Mouse (Mus musculus) kidney, adult 2 months (tissue): ENCODE results near the gene Ccdc171.

ENCODE experiments used
- CTCF ChIP-seq: fragments of 200-500 bp; conservative IDR thresholded peaks from 2 replicates; pipeline ENCODE4 v1.5.1; 2011; ENCODE audit warnings: low read depth, mild to moderate bottlenecking, control low read depth, low read length, moderate library complexity, mixed read lengths; ENCODE audit not compliant: insufficient read depth, insufficient read length
- POLR2A ChIP-seq: fragments of 200-500 bp; IDR thresholded peaks from one replicate; pipeline ENCODE4 v1.6.1; 2011; ENCODE audit warnings: low read depth, low read length, control low read depth

- TF ChIP-seq CTCF (no peak), POLR2A (no peak)
Measured at GRCm38 (mm10) chr4:83862295-83862694, 336.9 kb downstream of the Ccdc171 start.
